In the genomic region with DNA sequence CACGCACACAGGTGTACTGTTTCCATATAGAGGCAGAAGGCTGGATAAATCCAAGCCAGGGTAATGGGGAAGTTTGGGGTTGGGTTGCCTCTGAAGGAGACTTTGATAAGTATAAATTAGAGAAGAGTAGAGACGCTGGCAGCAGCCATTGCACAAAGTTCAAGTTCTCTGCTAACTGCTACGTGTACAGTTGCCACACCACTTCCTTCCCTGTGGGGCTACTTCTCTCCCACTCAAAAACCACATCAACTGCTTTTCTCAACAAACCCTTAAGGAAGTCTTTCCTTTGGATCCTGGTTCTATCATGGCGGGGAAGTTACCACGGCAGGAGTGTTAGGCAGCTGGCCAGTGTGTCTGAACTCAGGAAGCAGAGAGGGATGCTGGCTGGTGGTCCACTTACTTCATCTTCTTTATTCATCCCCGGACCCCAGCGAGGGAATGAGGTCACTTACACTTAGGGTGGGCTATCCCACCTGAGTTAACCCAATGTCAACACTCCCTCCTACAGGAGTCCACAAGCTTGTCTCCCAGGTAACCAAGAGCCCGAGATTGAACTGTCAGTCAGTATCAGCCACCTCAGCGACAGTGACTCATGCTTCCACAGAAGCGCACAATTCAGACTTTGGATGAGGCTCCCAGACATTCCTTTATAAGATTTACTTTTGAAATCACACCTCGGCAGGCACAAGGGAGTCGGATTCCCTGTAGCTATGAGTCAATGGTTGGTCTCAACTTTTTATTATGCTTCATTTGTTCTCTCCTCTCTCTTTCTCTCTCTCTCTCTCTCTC, we compare ENCODE assay signal across 18 mouse cellular contexts.
A peak's percentile ranks its signal among the peaks of the same experiment; 100 is the strongest.
DNase-seq lines count a peak whose midpoint lies in the region; ATAC-seq lines count a peak whose summit lies in the region.
"Had no signal": no experiment of that assay in that cellular context is flagged by ENCODE, and none has a peak within 500 bp of the region (broad histone marks: within the 10 kb centered on the region; RNA-seq: fewer than 3 reads in every experiment).

No protein-coding gene starts in this region.

- peak; percentile 43 for DNase-seq in 3T3-L1 (ENCODE audit: low read depth, low spot score)
- peak; percentile 60 for DNase-seq in Muller cell, postnatal 12 days (ENCODE audit: inconsistent ontology term)
- DNase-seq in lung, postnatal 10 days, result peak; percentile 2
- DNase-seq in thymus, postnatal 25 days, result no peak
- no peak for DNase-seq in kidney, adult 8-10 months
- no peak for DNase-seq in layer of hippocampus, postnatal 14 days (ENCODE audit: low spot score in 2 of 2)
- DNase-seq in layer of hippocampus, adult 9-11 months, result no peak
- DNase-seq: adrenal gland, postnatal 36 days; cerebellum, adult 8-10 months; gastrocnemius, postnatal 25 days; heart, postnatal 10 days; kidney, postnatal 4 days; layer of hippocampus, postnatal 36 days; thymus, postnatal 36 days had no signal

- peak; percentile 80 to 86 for ATAC-seq in hematopoietic stem cell, adult 5-6 weeks (replicated peaks in 1 of 2; ENCODE audit: insufficient read depth in 1 of 2, low FRiP score in 2 of 2, low TSS enrichment in 1 of 2, low read depth in 1 of 2, poor library complexity in 2 of 2, severe bottlenecking in 2 of 2)
- ATAC-seq: CD4-positive, CD25-positive, alpha-beta regulatory T cell, adult 4 months; forebrain, embryonic 15.5 days; inflammation-experienced regulatory T-cells, adult 6 months had no signal

Comparison
In these comparisons a context has a peak if more than half of its experiments do, and no peak if none do; other contexts are left out.
1. DNase-seq: peak in 3T3-L1 (single experiment), Muller cell, postnatal 12 days (single experiment) and lung, postnatal 10 days (single experiment); none in thymus, postnatal 25 days (single experiment), kidney, adult 8-10 months (0 of 2), layer of hippocampus, postnatal 14 days (0 of 2) and layer of hippocampus, adult 9-11 months (single experiment).